Mouse (Mus musculus) brain, embryonic 14.5 days (tissue): ENCODE measurements at regions not wholly inside any gene's neighbourhood (a gene's known extent, or its start where the extent isn't known, plus 50 kb on each side); places are given as distances from the start of the nearest gene placed in this dataset.

ENCODE experiments used
- DNase-seq: peaks from one replicate; pipeline ENCODE4 v3.0.0-alpha.2; 2011; ENCODE audit warnings: low read depth
- CTCF ChIP-seq: fragments of 200-500 bp; IDR thresholded peaks from 2 replicates; pipeline ENCODE4 v1.5.1; 2012; ENCODE audit warnings: inconsistent platforms, mild to moderate bottlenecking, moderate library complexity, borderline replicate concordance; ENCODE audit not compliant: insufficient read depth, insufficient read length; ENCODE audit errors: extremely low read depth
- POLR2A ChIP-seq: fragments of 200-500 bp; IDR thresholded peaks from 2 replicates; pipeline ENCODE4 v1.6.1; 2012; ENCODE audit warnings: mild to moderate bottlenecking, inconsistent platforms, borderline replicate concordance; ENCODE audit not compliant: poor library complexity, insufficient read depth, insufficient read length, severe bottlenecking; ENCODE audit errors: extremely low read depth

- DNase-seq = peak; percentile 60
- TF ChIP-seq POLR2A = no peak
- TF ChIP-seq CTCF = no peak
These were observed 356.1 kb downstream of the Slitrk1 start for GRCm38 (mm10) chr14:108557895-108558294.

- peak; percentile 59 for DNase-seq
- TF ChIP-seq POLR2A (no peak), CTCF (no peak)
These were observed 358.4 kb downstream of the Slitrk1 start for GRCm38 (mm10) chr14:108555527-108555926.

DNA sequence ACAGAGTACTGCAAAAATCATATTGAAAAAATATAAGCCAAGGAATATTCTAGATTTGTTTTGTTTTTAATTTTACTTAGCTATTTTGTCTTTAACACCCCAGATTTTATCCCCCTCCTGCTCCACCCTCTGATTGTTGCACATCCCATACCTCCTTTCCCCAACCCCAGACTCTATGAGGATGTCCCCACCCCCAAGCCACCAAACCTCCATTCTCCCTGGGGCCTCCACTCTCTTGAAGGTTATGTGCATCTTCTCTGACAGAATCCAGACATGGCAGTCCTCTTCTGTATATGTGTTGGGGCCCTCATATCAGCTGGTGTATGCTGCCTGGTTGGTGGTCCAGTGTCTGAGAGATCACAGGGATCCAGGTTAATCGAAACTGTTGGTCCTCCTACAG, 382.6 kb downstream of the Slitrk1 start:
- DNase-seq = no peak
- no peak for TF ChIP-seq CTCF

- peak; percentile 6 for DNase-seq
- no peak for TF ChIP-seq CTCF
- no peak for TF ChIP-seq POLR2A
These were observed 383.4 kb downstream of the Slitrk1 start for GRCm38 (mm10) chr14:108530554-108530953.

DNA sequence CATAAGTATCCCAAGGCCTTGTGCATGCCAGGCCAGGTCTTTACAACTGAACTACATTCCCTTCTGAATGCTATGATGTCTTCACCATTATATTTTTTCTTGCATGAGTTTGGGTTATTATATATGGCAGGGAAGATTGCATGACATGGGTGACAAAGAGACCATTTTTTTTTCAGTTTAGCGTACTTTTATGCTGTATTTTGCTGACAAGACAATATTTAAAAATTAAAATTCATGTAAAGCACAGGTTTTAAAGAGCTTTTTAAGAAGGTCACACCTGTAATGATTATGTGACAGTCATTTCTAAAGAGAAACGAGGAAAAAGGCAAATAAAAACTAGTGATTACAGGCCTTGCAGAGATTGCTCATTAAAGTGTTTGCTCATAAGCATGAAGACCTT, 393.0 kb downstream of the Slitrk1 start:
- TF ChIP-seq CTCF = no peak
- no peak for TF ChIP-seq POLR2A

More for the DNA sequence above, 393.0 kb downstream of the Slitrk1 start:
- DNase-seq = no peak
